Mouse (Mus musculus) lung, embryonic 15.5 days (tissue): ENCODE measurements around the gene Mboat7. TPM values are rescaled to one million over a fixed set of nuclear protein-coding genes. Genes with fewer than 3 reads are reported as not detected.

Experiments used
- ATAC-seq: fragments of 200-750 bp; cut with Nextera tagmentation; 2 replicates; pipeline ENCODE4 v1.8.0; 2017; ENCODE audit warnings: moderate number of reproducible peaks, borderline replicate concordance; ENCODE audit not compliant: low FRiP score, low TSS enrichment; ENCODE audit errors: extremely low read depth
- H3K27ac ChIP-seq: fragments of 300-500 bp; sonication (generic); 2 replicates; pipeline ENCODE4 v1.5.1; 2015; ENCODE audit warnings: moderate library complexity, mild to moderate bottlenecking, inconsistent platforms
- H3K27me3 ChIP-seq: fragments of 300-500 bp; sonication (generic); 2 replicates; pipeline ENCODE4 v1.6.1; 2015; ENCODE audit warnings: inconsistent platforms
- H3K36me3 ChIP-seq: fragments of 300-500 bp; sonication (generic); 2 replicates; pipeline ENCODE4 v1.6.1; 2015; ENCODE audit warnings: inconsistent platforms
- H3K4me1 ChIP-seq: fragments of 300-500 bp; sonication (generic); 2 replicates; pipeline ENCODE4 v1.6.1; 2015; ENCODE audit warnings: inconsistent platforms
- H3K4me2 ChIP-seq: fragments of 300-500 bp; sonication (generic); 2 replicates; pipeline ENCODE4 v1.6.1; 2015; ENCODE audit warnings: inconsistent platforms, mild to moderate bottlenecking, moderate library complexity
- H3K4me3 ChIP-seq: fragments of 300-500 bp; sonication (generic); 2 replicates; pipeline ENCODE4 v1.5.1; 2015; ENCODE audit warnings: mild to moderate bottlenecking, inconsistent platforms
- H3K9ac ChIP-seq: fragments of 300-500 bp; sonication (generic); 2 replicates; pipeline ENCODE4 v1.6.1; 2015; ENCODE audit warnings: inconsistent platforms
- H3K9me3 ChIP-seq: fragments of 300-500 bp; sonication (generic); 2 replicates; pipeline ENCODE4 v1.6.1; 2016; ENCODE audit warnings: inconsistent platforms
- WGBS: fragments of 180-500 bp; shearing (Covaris S2); methylation state at CpG from one replicate; pipeline ENCODE4 v1.1.7; 2015; 5-methylcytosine and 5-hydroxymethylcytosine counted together
- polyA plus RNA-seq: library from polyadenylated mRNA; unstranded; fragments of >200 nt; fragmentation: Nextera tagmentation; extraction: Ambion mirVana; gene quantifications from 2 replicates; pipeline ENCODE4 v1.2.1, GENCODE M21; 2015

Mboat7 gene
- polyA plus RNA-seq, 1 experiment from 2014 or later: 51.4 TPM

- Histone ChIP-seq H3K9ac (no peak overlapping the region), H3K4me3 (no peak overlapping the region), H3K9me3 (no peaks in the 10 kb centered on the region), H3K4me2 (no peak overlapping the region), H3K4me1 (peaks cover 5% of the 10 kb centered on the region), H3K27ac (no peak overlapping the region), H3K27me3 (no peaks in the 10 kb centered on the region), H3K36me3 (peaks cover 96% of the 10 kb centered on the region)
- WGBS: 93% methylated on average over 14 of the region's 14 CpGs
- no peak for ATAC-seq
These were observed 34.7 kb downstream of the Mboat7 start for GRCm38 (mm10) chr7:3658578-3658977.

DNA sequence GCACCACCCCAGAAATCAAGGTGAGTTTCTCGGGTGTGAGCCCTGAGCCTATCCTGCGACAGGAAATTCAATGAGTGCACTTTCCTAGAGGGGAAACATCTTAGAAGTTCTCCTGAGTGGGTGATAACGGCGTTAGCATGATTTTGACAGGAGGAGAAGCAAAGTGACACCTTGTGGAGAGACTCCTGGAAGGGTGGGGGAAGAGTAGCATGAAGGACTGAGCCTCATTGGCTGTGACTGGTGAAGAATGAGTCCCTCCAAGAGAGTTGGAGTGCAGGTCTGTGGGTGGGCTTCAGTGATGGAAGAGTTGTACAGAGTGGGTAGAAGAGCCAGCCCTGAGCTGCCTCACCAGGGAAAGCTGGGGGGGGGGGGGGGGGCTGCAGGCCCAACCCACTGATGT, 36.4 kb downstream of the Mboat7 start:
- WGBS: 67% methylated on average over 4 of the region's 4 CpGs
- no peak overlapping the region for H3K27ac ChIP-seq

DNA sequence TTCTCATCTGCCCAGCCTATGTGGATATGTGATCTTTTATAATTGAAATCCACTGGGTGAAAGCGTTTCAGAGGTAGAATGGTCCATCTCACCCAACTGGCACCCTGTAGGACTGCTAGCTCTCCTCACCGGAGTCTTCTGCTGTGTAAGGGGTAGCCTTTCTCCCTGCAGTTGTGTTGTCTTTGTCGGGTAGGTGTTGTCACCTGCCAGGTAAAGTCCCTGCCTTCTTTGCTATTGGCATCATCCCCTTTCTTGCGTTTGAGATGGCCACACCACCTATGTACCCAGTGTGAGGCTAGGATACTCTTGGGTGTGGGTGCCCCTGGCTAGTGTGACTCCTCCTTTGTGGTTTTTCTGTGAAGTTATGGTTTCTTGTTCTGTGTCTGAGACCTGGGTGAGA, 46.7 kb downstream of the Mboat7 start:
- no peak for ATAC-seq
- Histone ChIP-seq H3K9me3 (no peaks in the 10 kb centered on the region), H3K9ac (peak overlapping the region; percentile 99), H3K27me3 (no peaks in the 10 kb centered on the region), H3K4me2 (peak overlapping the region; percentile 78), H3K36me3 (peaks cover 29% of the 10 kb centered on the region), H3K4me3 (peak overlapping the region; percentile 88), H3K4me1 (peaks cover 33% of the 10 kb centered on the region), H3K27ac (no peak overlapping the region)
- WGBS: 56% methylated on average over 4 of the region's 4 CpGs

More for the DNA sequence above, 36.4 kb downstream of the Mboat7 start:
- Histone ChIP-seq H3K27me3 (no peaks in the 10 kb centered on the region), H3K4me3 (no peak overlapping the region), H3K4me2 (no peak overlapping the region), H3K36me3 (peaks cover 98% of the 10 kb centered on the region), H3K4me1 (no peaks in the 10 kb centered on the region), H3K9ac (no peak overlapping the region), H3K9me3 (no peaks in the 10 kb centered on the region)
- no peak for ATAC-seq

GRCm38 (mm10) chr7:3646188-3646587, 47.1 kb downstream of the Mboat7 start:
- no peaks in the 10 kb centered on the region for H3K9me3 ChIP-seq
- H3K27me3 ChIP-seq: no peaks in the 10 kb centered on the region
- WGBS: 5% methylated on average over 9 of the region's 9 CpGs
- H3K27ac ChIP-seq: no peak overlapping the region
- H3K4me3 ChIP-seq: peak overlapping the region; percentile 88
- peak overlapping the region; percentile 78 for H3K4me2 ChIP-seq
- H3K4me1 ChIP-seq: peaks cover 33% of the 10 kb centered on the region
- ATAC-seq: no peak
- H3K36me3 ChIP-seq: peaks cover 29% of the 10 kb centered on the region
- peak overlapping the region; percentile 99 for H3K9ac ChIP-seq

GRCm38 (mm10) chr7:3645488-3646025, 47.8 kb downstream of the Mboat7 start:
- Histone ChIP-seq H3K9me3 (no peaks in the 10 kb centered on the region), H3K4me1 (peaks cover 33% of the 10 kb centered on the region), H3K4me3 (peak overlapping the region; percentile 88), H3K27ac (peak overlapping the region; percentile 98), H3K9ac (peak overlapping the region; percentile 99), H3K4me2 (peak overlapping the region; percentile 78), H3K27me3 (no peaks in the 10 kb centered on the region), H3K36me3 (peaks cover 29% of the 10 kb centered on the region)
- 0% methylated on average over 39 of the region's 58 CpGs for WGBS
- no peak; the same call in none of the 2 replicates for ATAC-seq

GRCm38 (mm10) chr7:3644672-3645487, 48.4 kb downstream of the Mboat7 start, which contains the start of gene Cnot3:
TSS of gene Cnot3 (plus strand) at chr7:3645268.
- peak; percentile 98 for ATAC-seq
- Histone ChIP-seq H3K27me3 (no peaks in the 10 kb centered on the region), H3K4me3 (peak within 1 kb of the TSS; percentile 88), H3K36me3 (peaks cover 29% of the 10 kb centered on the region), H3K9me3 (no peaks in the 10 kb centered on the region), H3K4me2 (peak within 1 kb of the TSS; percentile 78), H3K27ac (peak within 1 kb of the TSS; percentile 98), H3K4me1 (peaks cover 33% of the 10 kb centered on the region), H3K9ac (peak within 1 kb of the TSS; percentile 99)
- under 1% methylated on average over 53 of the region's 58 CpGs for whole genome bisulfite sequencing

DNA sequence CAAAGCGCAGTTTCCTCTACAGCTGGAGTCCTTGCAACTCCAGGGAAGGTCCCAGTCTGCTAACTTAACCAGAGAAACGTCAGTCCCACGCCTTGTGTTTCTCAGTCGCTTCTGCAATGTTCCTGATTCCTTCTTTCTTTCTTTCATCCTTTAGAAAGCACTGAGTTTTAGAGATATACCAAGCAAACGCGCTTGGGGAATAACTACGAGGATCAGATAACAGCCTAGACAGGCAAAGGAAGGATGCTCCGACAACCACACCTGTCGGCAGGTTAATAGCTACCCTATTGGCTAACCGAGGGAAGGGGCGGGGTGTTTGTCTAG, 49.0 kb downstream of the Mboat7 start:
- Histone ChIP-seq H3K4me2 (peak overlapping the region; percentile 64), H3K9me3 (no peaks in the 10 kb centered on the region), H3K27ac (peak overlapping the region; percentile 82), H3K9ac (no peak overlapping the region), H3K4me1 (peaks cover 33% of the 10 kb centered on the region), H3K4me3 (peak overlapping the region; percentile 88), H3K36me3 (peaks cover 32% of the 10 kb centered on the region), H3K27me3 (no peaks in the 10 kb centered on the region)
- under 1% methylated on average over 11 of the region's 11 CpGs for WGBS
- no peak for ATAC-seq

DNA sequence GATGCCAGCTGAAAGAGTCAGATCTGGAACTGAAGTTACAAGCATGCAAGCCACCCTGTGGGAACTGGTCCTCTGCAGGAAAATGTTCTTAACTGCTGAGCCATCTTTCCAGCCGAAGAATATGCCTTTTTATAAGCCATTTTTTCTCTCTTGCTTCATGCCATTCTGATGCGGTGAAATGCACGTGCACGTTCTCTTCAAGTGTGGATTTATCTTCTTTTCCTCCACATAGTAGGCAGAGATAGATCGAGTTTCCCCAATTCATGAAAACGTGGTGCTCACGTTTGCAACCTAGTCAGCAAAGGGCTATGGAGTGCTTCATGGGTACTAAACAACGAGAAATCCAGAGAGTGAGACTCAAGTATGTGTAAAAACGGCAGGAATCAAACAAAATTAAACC, 49.5 kb downstream of the Mboat7 start:
- Histone ChIP-seq H3K9me3 (no peaks in the 10 kb centered on the region), H3K9ac (no peak overlapping the region), H3K36me3 (peaks cover 30% of the 10 kb centered on the region), H3K4me1 (peaks cover 33% of the 10 kb centered on the region), H3K27me3 (no peaks in the 10 kb centered on the region), H3K27ac (0 out of 2 replicates have a peak overlapping the region, but pooled peaks have one; percentile 82), H3K4me3 (peak overlapping the region; percentile 88), H3K4me2 (peak overlapping the region; percentile 64)
- WGBS: 22% methylated on average over 9 of the region's 9 CpGs
- ATAC-seq: no peak

DNA sequence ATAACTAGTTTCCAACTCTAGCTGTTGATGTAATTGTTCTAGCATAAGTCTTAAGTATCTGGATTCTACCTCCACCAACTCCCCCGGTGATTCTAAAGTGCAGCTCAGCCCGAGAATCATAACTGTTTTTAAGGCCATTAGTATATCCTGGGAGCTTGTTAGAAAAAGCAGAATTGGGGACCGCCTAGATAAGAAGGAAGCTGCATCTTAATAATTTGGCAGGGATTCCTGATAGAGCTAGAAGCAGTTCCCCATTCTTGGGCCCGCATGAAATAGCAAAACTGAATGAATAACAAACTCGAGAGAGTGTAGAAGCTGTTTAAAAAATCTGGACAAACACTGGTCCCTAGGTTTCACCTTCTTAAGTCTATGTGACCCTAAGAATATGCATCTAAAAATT, 49.9 kb downstream of the Mboat7 start:
- WGBS: 64% methylated on average over 5 of the region's 5 CpGs
- H3K36me3 ChIP-seq: peaks cover 34% of the 10 kb centered on the region
- ATAC-seq: no peak

GRCm38 (mm10) chr7:3630478-3630815, 62.9 kb downstream of the Mboat7 start:
- Histone ChIP-seq H3K4me1 (peaks cover 23% of the 10 kb centered on the region), H3K9ac (peak overlapping the region; percentile 78), H3K9me3 (no peaks in the 10 kb centered on the region), H3K27ac (no peak overlapping the region), H3K4me2 (peak overlapping the region; percentile 95), H3K36me3 (peaks cover 38% of the 10 kb centered on the region), H3K27me3 (no peaks in the 10 kb centered on the region), H3K4me3 (peak overlapping the region; percentile 76)
- no peak for ATAC-seq
- WGBS: 54% methylated on average over 3 of the region's 3 CpGs

More for the DNA sequence above, 49.9 kb downstream of the Mboat7 start:
- Histone ChIP-seq H3K27ac (no peak overlapping the region), H3K4me2 (peak overlapping the region; percentile 64; the same call in 1 of the 2 replicates), H3K4me3 (no peak overlapping the region), H3K4me1 (peaks cover 29% of the 10 kb centered on the region), H3K9me3 (no peaks in the 10 kb centered on the region), H3K9ac (no peak overlapping the region), H3K27me3 (no peaks in the 10 kb centered on the region)

DNA sequence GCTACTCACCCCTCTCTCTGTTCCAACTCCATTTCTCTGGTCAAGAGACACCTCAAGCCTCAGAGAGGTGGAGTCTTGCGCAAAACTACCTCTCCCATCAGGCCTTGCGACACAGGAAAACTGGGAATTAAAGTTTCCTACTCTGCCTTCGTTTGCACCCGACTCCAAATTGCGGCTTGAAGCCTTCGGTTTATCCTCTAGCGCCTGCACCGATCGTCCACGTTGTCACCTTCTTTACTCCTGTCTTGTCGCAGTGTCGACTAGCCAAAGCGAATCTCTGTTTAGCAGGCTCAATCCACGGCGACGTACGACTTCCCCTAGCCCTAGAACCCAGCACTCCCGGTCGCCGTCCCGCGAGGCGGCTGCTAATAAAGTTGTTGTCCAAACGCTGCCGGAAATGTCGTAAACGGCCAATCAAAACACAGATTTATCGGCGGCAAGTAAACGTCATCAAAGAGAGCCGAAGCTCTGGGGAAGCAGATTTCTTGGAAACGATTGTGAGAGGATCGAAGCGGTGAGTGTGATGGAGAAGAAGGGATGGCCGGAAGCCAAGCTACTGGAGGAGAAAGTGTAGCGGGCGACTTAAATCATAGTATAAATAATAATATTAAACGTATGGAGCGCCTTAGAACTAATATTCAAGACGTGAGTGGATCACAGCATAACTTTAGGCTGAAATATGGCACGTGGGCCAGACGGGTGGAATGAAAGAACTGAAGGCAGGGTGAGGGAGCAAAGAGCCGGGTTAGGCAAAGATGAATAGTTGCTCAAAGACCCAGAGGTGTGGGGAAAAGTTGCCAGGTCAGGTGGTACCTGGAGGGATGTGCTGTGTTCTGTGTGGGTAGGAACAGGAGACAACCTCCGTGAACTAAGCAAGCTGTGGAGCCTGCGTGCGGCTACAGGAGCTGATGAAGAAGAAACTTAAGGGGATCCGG, 63.5 kb downstream of the Mboat7 start, which contains the start of the genes Tfpt and Prpf31:
Gene Tfpt, minus strand, starts transcription at position 387 of the 935 bp plus-strand sequence.
Gene Prpf31, plus strand, starts transcription at position 443 of the 935 bp plus-strand sequence.
- 2% methylated on average over 47 of the region's 47 CpGs for WGBS
- Histone ChIP-seq H3K9me3 (no peaks in the 10 kb centered on the region), H3K4me2 (peak within 1 kb of the TSS; percentile 95), H3K4me1 (peaks cover 23% of the 10 kb centered on the region), H3K9ac (peak within 1 kb of the TSS; percentile 78), H3K36me3 (peaks cover 37% of the 10 kb centered on the region), H3K4me3 (peak within 1 kb of the TSS; percentile 76), H3K27me3 (no peaks in the 10 kb centered on the region), H3K27ac (peak within 1 kb of the TSS; percentile 87)
- peak; percentile 86 for ATAC-seq
